Mouse (Mus musculus) hindbrain, embryonic 15.5 days (tissue): ENCODE results near the gene Ahcyl1. TPM values are rescaled to one million over a fixed set of nuclear protein-coding genes. Genes with fewer than 3 reads are reported as not detected.
"Not testable (repeated sequence)": the region's sequence is repeated elsewhere in the genome, so short reads cannot be mapped to it uniquely, and the experiment has no call there.

Source experiments
- ATAC-seq: fragments of 200-750 bp; cut with Nextera tagmentation; 2 replicates; pipeline ENCODE4 v1.8.0; 2017; ENCODE audit warnings: low read depth, moderate number of reproducible peaks, moderate TSS enrichment; ENCODE audit not compliant: low FRiP score
- H3K27ac ChIP-seq: fragments of 300-500 bp; sonication (generic); replicated peaks from 2 replicates; pipeline ENCODE4 v1.5.1; 2015; ENCODE audit warnings: mild to moderate bottlenecking, inconsistent platforms
- H3K27me3 ChIP-seq: fragments of 300-500 bp; sonication (generic); 2 replicates; pipeline ENCODE4 v1.6.1; 2015; ENCODE audit warnings: control low read depth, inconsistent platforms
- H3K36me3 ChIP-seq: fragments of 300-500 bp; sonication (generic); 2 replicates; pipeline ENCODE4 v1.6.1; 2015; ENCODE audit warnings: control low read depth, inconsistent platforms
- H3K4me1 ChIP-seq: fragments of 300-500 bp; sonication (generic); replicated peaks from 2 replicates; pipeline ENCODE4 v1.6.1; 2015; ENCODE audit warnings: control low read depth, inconsistent platforms
- H3K4me2 ChIP-seq: fragments of 300-500 bp; sonication (generic); 2 replicates; pipeline ENCODE4 v1.6.1; 2015; ENCODE audit warnings: moderate library complexity, mild to moderate bottlenecking, inconsistent platforms
- H3K4me3 ChIP-seq: fragments of 300-500 bp; sonication (generic); 2 replicates; pipeline ENCODE4 v1.5.1; 2015; ENCODE audit warnings: mild to moderate bottlenecking, inconsistent platforms
- H3K9ac ChIP-seq: fragments of 300-500 bp; sonication (generic); 2 replicates; pipeline ENCODE4 v1.6.1; 2015; ENCODE audit warnings: inconsistent platforms
- H3K9me3 ChIP-seq: fragments of 300-500 bp; sonication (generic); 2 replicates; pipeline ENCODE4 v1.6.1; 2016; ENCODE audit warnings: control low read depth, inconsistent platforms
- WGBS: fragments of 180-500 bp; shearing (Covaris S2); methylation state at CpG from one replicate; pipeline ENCODE4 v1.1.7; 2015; 5-methylcytosine and 5-hydroxymethylcytosine counted together
- polyA plus RNA-seq: library from polyadenylated mRNA; unstranded; fragments of >200 nt; fragmentation: Nextera tagmentation; extraction: Ambion mirVana; gene quantifications from 2 replicates; pipeline ENCODE4 v1.2.1, GENCODE M21; 2015

Gene Ahcyl1
- polyA plus RNA-seq, 1 experiment from 2014 or later, result 110 TPM

DNA sequence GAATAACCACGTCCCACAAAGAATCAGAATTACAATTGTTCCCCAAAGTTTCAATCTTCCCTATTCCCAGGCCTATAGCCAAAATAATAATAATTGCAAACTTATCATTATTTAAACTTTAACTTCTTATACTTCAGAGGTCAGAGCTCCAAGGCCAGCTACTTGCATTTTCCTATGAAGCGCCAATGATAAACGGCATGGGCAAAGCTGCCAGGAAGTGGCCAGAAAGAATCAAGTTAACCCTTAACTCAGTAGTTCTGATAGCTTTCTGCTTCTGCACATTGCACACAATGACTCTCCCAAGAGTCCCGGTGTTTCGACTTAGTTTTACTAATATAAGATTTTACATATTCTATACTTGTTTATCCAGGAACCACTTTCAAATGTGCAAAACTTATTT is 46.1 kb downstream of the Ahcyl1 start:
- H3K9me3 ChIP-seq, H3K4me2 ChIP-seq, H3K4me1 ChIP-seq, ATAC-seq, H3K36me3 ChIP-seq, H3K4me3 ChIP-seq, H3K9ac ChIP-seq, H3K27me3 ChIP-seq, H3K27ac ChIP-seq: not testable (repeated sequence)
- 81% methylated on average over 5 of the region's 5 CpGs for WGBS

DNA sequence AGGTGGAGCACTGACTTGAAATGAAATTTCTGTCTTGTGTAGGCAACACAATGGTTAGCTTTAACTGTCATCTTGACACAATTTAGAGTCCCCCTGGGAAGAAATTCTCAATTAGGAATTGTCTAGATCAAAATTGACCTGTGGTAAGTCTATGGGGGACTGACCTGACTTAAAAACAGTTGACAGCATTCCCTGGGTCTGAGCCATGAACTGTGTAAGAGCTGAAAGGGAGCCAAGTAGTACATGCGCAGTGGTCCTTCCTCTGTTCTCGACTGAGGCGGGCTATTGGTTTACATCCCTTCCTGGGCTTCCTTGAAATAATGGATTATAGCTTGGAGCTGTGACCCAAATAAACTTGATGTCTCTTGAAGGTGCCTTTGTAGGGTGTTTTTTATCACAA is 49.4 kb downstream of the Ahcyl1 start:
- H3K4me3 ChIP-seq, result no peak overlapping the region
- no peaks in the 10 kb centered on the region for H3K27me3 ChIP-seq
- no peaks in the 10 kb centered on the region for H3K36me3 ChIP-seq
- 83% methylated on average over 3 of the region's 3 CpGs for WGBS
- H3K4me1 ChIP-seq, result no peaks in the 10 kb centered on the region
- H3K27ac ChIP-seq, result no peak overlapping the region
- no peak overlapping the region for H3K9ac ChIP-seq
- ATAC-seq, result no peak
- H3K9me3 ChIP-seq, result no peaks in the 10 kb centered on the region
- no peak overlapping the region for H3K4me2 ChIP-seq

DNA sequence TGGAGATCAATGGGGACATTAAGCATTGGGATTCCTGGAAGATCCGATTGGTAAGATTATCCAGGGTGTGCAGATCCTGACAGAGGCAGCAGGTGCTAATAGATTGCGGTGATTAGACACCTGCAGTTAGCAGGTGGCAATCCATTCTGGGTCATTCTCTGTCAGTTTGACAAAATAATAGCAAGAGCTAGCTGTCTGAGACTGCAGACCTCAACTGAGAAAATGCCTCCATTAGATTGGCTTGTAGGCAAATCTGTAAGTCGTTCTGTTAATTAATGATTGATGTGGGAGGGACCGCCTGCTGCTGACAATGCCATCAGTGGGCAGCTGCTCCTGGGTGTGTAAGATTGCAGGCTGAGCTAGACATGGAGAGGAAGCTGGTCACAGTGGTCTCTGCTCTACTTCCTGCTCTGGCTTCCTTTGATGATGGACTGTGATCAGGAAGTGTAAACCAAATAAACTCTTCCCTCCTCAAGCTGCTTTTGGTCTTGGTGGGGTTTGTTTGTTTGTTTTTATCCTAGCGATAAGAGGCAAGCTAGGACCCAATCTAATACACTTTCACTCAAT is 58.7 kb downstream of the Ahcyl1 start:
- no peak overlapping the region for H3K4me3 ChIP-seq
- ATAC-seq, result no peak
- no peaks in the 10 kb centered on the region for H3K36me3 ChIP-seq
- WGBS, result 56% methylated on average over 5 of the region's 5 CpGs
- no peaks in the 10 kb centered on the region for H3K9me3 ChIP-seq
- no peak overlapping the region for H3K4me2 ChIP-seq
- no peaks in the 10 kb centered on the region for H3K27me3 ChIP-seq
- H3K4me1 ChIP-seq, result no peaks in the 10 kb centered on the region
- H3K9ac ChIP-seq, result no peak overlapping the region
- H3K27ac ChIP-seq, result no peak overlapping the region

DNA sequence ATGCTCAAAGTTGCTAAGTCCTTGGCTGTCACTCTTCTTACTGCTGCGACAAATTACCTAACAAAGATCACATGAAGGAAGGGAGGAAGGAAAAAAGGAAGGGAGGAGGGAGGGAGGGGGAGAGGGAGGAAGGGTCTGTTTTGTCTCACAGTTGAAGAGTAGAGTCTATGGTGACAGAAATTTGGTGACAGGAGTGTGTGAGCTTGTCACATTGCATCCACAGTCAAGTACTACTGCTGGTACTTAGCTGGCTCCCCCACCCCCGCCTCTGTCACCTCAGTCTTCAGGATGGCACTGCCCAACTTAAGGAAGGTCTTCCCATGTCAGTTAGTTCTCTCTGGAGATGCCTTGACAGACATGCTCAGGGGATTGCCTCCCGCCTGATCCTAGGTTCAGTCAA is 60.1 kb downstream of the Ahcyl1 start:
- no peaks in the 10 kb centered on the region for H3K9me3 ChIP-seq
- H3K4me1 ChIP-seq, result no peaks in the 10 kb centered on the region; the same call in 1 of the 2 replicates
- ATAC-seq, result no peak
- H3K36me3 ChIP-seq, result no peaks in the 10 kb centered on the region
- WGBS, result 85% methylated on average over 3 of the region's 3 CpGs
- H3K27me3 ChIP-seq, result no peaks in the 10 kb centered on the region
- H3K27ac ChIP-seq, result no peak overlapping the region
- H3K4me3 ChIP-seq, result no peak overlapping the region
- H3K4me2 ChIP-seq, result no peak overlapping the region
- no peak overlapping the region for H3K9ac ChIP-seq

DNA sequence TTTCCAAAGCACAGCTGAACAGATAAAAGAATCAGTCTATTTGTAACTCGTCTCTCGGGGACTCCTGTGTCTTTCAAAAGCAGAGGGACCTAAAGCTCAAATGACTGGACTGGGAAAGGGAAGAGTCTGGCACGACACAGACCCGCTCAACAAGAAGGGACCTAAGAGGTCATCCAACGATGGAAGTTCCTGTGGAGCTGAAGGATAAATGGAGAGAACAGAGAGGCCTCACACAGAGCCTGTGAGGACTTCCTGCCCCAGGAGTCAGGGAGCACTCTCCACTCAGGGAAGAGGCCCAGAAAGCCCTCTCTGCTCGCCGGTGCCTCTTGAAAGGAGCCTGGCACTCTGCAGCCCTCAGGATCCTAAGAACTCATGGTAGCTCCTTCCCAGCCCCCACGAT is 60.5 kb downstream of the Ahcyl1 start:
- 56% methylated on average over 8 of the region's 8 CpGs for WGBS

DNA sequence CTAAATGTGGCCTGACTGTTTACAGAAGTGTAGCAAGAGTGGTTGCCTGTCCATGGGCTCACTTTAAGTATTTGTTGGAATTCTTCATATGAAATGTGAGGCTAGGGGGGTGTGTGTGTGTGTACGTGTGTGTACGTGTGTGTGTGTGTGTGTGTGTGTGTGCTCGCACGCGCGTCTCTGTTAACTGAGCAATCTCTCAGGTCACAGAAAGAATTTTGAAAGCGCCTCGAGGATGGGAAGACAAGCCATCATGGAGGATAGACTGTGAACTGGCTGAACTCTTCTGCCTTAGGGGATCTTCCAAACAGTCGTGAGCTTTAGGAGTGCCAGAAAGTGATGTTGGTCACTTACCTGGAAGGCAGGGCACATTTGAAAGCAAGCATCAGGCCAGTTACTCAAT is 62.5 kb downstream of the Ahcyl1 start:
- 95% methylated on average over 9 of the region's 9 CpGs for WGBS
- no peak for ATAC-seq
- no peak overlapping the region for H3K9ac ChIP-seq

More for the DNA sequence above, 60.5 kb downstream of the Ahcyl1 start:
- H3K4me2 ChIP-seq, result no peak overlapping the region
- no peak for ATAC-seq
- H3K9me3 ChIP-seq, result no peaks in the 10 kb centered on the region
- no peaks in the 10 kb centered on the region; the same call in 1 of the 2 replicates for H3K4me1 ChIP-seq
- H3K36me3 ChIP-seq, result no peaks in the 10 kb centered on the region
- H3K27me3 ChIP-seq, result no peaks in the 10 kb centered on the region
- no peak overlapping the region for H3K4me3 ChIP-seq
- H3K27ac ChIP-seq, result no peak overlapping the region
- H3K9ac ChIP-seq, result no peak overlapping the region

DNA sequence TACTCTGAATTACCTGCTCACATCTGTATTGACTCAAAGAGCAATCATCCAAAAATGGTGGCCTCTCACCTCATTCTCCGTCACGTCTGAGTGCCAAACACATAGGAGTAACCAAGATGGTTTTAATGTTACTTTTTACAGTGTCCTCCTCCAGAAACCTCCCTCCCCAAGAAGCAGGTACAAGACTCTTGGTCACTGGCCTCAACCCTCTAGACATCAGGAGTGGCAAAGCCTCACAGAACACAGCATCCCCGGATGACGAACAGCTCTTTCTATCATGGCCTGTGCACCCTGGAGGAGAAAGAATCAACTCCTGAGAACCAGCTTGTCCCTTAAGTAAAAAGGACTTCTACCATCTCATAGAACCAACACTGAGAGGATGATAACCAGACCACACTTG is 63.6 kb downstream of the Ahcyl1 start:
- ATAC-seq, result no peak
- Histone ChIP-seq H3K9ac (no peak overlapping the region), H3K27me3 (no peaks in the 10 kb centered on the region), H3K4me3 (no peak overlapping the region), H3K9me3 (no peaks in the 10 kb centered on the region), H3K4me2 (no peak overlapping the region), H3K27ac (no peak overlapping the region), H3K4me1 (peaks cover 14% of the 10 kb centered on the region), H3K36me3 (peaks cover 6% of the 10 kb centered on the region; the same call in 1 of the 2 replicates)
- WGBS, result 91% methylated on average over 4 of the region's 4 CpGs

More for the DNA sequence above, 62.5 kb downstream of the Ahcyl1 start:
- Histone ChIP-seq H3K9me3 (no peaks in the 10 kb centered on the region), H3K4me2 (no peak overlapping the region), H3K36me3 (peaks cover 5% of the 10 kb centered on the region; the same call in 1 of the 2 replicates), H3K4me1 (peaks cover 14% of the 10 kb centered on the region), H3K27me3 (no peaks in the 10 kb centered on the region), H3K4me3 (no peak overlapping the region), H3K27ac (no peak overlapping the region)

DNA sequence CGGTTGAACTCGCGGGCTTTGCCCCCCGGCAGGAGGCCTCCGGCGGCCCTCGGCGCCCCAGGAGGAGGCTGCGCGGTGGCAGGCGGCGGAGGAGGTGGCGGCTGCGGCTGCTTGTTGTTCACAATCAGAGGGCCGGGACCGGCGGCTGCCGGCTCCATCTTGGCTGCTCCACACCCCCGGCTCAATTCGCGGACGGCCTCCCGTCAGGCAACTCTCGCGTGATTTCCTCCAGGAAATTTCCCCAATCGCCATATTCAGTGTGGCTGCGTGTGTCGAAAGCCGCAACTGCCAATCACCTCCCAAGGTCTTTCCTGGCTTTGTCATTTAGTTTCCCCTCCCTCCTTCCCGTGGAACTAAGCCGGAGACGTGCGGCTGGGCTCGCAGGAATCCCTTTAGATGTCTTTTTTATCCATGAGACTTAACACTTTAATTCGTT is 64.8 kb downstream of the Ahcyl1 start, which contains the start of gene Strip1:
Strip1 (minus strand) TSS at position 172 of the 436 bp plus-strand sequence.
- H3K9me3 ChIP-seq, result no peaks in the 10 kb centered on the region
- H3K27ac ChIP-seq, result peak within 1 kb of the TSS; percentile 99
- peak within 1 kb of the TSS; percentile 93 for H3K4me3 ChIP-seq
- peak within 1 kb of the TSS; percentile 98 for H3K9ac ChIP-seq
- H3K4me2 ChIP-seq, result peak within 1 kb of the TSS; percentile 69
- peak; percentile 96 for ATAC-seq
- peaks cover 14% of the 10 kb centered on the region for H3K4me1 ChIP-seq
- under 1% methylated on average over 31 of the region's 35 CpGs for WGBS
- no peaks in the 10 kb centered on the region for H3K27me3 ChIP-seq
- H3K36me3 ChIP-seq, result peaks cover 18% of the 10 kb centered on the region

DNA sequence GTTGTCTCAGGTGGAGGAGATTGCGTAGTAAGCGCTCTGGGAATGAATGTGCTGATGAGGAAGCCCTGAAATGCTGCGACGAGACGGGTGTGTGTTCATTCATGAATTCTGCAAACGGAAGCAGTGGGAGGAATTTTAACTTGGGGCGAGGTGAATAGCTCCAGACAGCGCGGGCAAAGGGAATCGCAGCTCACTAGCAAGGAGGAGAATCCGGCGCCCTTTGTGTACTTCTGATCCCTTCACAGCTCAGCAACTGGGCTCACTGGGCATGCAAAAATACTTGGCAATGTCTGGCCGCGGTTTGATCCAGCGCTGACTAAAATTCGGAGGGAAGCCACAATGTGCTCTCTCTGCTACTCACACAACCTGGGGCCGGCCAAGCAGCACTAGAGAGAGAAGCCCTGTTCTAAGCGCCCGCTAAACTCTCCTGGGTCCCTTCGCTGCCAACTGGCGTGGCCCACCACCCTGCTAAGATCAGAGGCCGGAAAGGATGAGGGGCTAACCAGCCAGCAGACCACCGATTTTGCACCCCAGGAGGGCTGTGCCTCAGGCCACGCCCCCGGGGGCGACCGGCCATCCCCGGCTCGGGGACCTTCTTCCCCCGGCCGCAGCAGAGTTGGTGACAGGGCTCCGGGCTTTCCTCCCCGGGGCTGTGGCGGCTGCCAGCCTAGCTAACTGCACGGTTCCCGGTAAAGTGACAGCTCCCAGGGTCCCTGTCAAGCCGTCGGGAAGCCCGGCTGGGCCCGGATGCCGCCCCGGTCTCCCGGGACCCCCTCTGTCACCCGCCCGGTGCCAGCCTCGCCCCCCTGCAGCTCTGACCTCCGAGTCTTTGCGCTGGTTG is 65.5 kb downstream of the Ahcyl1 start, which contains the start of gene Gm10961:
Gm10961 (plus strand) TSS at position 641 of the 841 bp plus-strand sequence.
- H3K27ac ChIP-seq, result peak within 1 kb of the TSS; percentile 99
- ATAC-seq, result peak; percentile 89

DNA sequence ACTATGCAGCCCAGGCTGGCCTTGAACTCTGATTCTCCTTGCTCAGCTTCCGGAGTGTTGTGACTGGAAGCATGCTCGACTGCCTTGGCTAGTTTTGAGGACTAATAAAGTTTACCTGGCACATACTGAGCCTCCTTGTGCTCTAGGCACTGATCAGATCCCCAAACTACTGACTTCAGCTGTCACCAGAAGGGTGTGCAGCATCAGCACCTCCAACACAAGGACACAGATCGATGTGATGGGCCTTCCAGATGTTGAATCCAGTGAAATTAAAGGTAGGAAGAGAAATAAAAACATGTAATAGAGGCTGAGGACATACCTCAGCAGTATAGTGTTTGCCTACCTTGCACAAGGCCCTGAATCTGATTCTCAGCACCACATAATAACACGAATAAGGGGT is 66.9 kb downstream of the Ahcyl1 start:
- ATAC-seq, result no peak
- H3K4me3 ChIP-seq, result peak overlapping the region; percentile 93; the same call in 1 of the 2 replicates
- 96% methylated on average over 4 of the region's 4 CpGs for WGBS
- H3K9me3 ChIP-seq, result no peaks in the 10 kb centered on the region
- no peak overlapping the region for H3K27ac ChIP-seq
- no peak overlapping the region for H3K9ac ChIP-seq
- H3K27me3 ChIP-seq, result no peaks in the 10 kb centered on the region
- peaks cover 39% of the 10 kb centered on the region for H3K36me3 ChIP-seq
- peak overlapping the region; percentile 69 for H3K4me2 ChIP-seq
- H3K4me1 ChIP-seq, result peaks cover 14% of the 10 kb centered on the region

More for the DNA sequence above, 65.5 kb downstream of the Ahcyl1 start, which contains the start of gene Gm10961:
- Histone ChIP-seq H3K9me3 (no peaks in the 10 kb centered on the region), H3K4me3 (peak within 1 kb of the TSS; percentile 93), H3K27me3 (no peaks in the 10 kb centered on the region), H3K9ac (peak within 1 kb of the TSS; percentile 98), H3K4me1 (peaks cover 14% of the 10 kb centered on the region), H3K4me2 (peak within 1 kb of the TSS; percentile 69), H3K36me3 (peaks cover 24% of the 10 kb centered on the region)
- WGBS, result under 1% methylated on average over 47 of the region's 48 CpGs

DNA sequence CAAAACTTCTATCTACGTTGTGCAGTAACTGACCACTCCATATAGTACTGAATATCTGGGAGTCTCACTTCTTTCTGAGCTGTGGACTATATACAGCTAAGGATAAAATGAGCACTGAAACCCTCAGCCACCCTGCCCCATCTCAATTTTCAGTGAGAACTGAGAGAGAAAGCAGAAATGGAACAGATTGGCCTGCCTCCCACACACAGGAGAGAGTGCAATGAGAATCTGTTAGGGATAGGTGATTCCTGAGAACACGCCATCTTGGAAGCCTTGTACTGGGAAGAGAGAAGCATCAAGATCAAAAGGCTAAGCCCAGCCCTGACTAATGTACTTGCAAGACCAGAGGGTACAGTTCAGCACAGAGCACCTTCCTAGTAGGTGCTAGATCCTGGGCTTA is 67.8 kb downstream of the Ahcyl1 start:
- no peak overlapping the region for H3K4me2 ChIP-seq
- WGBS, result 95% methylated on average over 2 of the region's 2 CpGs
- no peak overlapping the region for H3K9ac ChIP-seq
- no peak overlapping the region for H3K27ac ChIP-seq
- no peak for ATAC-seq
- H3K27me3 ChIP-seq, result no peaks in the 10 kb centered on the region
- H3K9me3 ChIP-seq, result no peaks in the 10 kb centered on the region
- peaks cover 14% of the 10 kb centered on the region for H3K4me1 ChIP-seq
- H3K4me3 ChIP-seq, result no peak overlapping the region
- peaks cover 47% of the 10 kb centered on the region for H3K36me3 ChIP-seq

DNA sequence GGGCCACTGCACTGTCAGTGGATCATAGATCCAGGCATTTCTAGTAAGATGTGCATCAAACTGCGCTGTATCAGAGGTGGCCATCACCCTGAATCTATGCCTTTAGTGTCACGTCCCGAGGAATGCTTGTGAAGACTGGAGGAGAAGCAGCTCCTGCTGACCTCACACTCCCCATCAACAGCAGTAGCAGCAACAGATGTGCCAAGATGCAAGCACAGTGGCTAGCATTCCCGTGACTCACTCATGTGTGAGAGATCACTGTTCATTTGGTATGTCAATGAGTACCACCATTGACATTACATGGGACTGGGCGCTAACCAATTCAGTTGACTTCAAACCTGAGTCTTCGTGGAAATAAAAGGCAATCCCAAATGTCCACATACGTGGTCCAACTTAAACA is 68.7 kb downstream of the Ahcyl1 start:
- no peaks in the 10 kb centered on the region for H3K27me3 ChIP-seq
- H3K36me3 ChIP-seq, result peaks cover 56% of the 10 kb centered on the region
- no peak overlapping the region for H3K4me2 ChIP-seq
- peaks cover 14% of the 10 kb centered on the region for H3K4me1 ChIP-seq
- ATAC-seq, result no peak
- H3K9me3 ChIP-seq, result no peaks in the 10 kb centered on the region
- H3K4me3 ChIP-seq, result no peak overlapping the region
- WGBS, result 94% methylated on average over 7 of the region's 7 CpGs
- no peak overlapping the region for H3K27ac ChIP-seq
- no peak overlapping the region for H3K9ac ChIP-seq
